Mouse (Mus musculus): ENCODE measurements around the gene Sema4g. TPM values are rescaled to one million over a fixed set of nuclear protein-coding genes. Genes with fewer than 3 reads are reported as not detected.

Gene Sema4g
- total RNA-seq, 2 experiments from 2014 or later, result 0.14 to 0.30 TPM

GRCm38 (mm10) chr19:45045651-45046050 lies 56.8 kb downstream of the Sema4g start, which contains the start of gene Pdzd7:
Gene Pdzd7 (minus strand): TSS chr19:45045717.
- no peak for DNase-seq
- intact Hi-C loops (cut with DNase I), result no loop called here

GRCm38 (mm10) chr19:45046523-45047321 lies 57.8 kb downstream of the Sema4g start:
- intact Hi-C loops (cut with DNase I), result no loop called here
- DNase-seq, result peak; percentile 80 to 83

- intact Hi-C loops (cut with DNase I), result no loop called here
- peak; percentile 94 to 96 for DNase-seq
These were observed 58.6 kb downstream of the Sema4g start, which contains the start of gene Sfxn3 for GRCm38 (mm10) chr19:45047417-45047934. Gene Sfxn3 (plus strand): TSS chr19:45047503.

GRCm38 (mm10) chr19:45047935-45048643 lies 59.2 kb downstream of the Sema4g start:
- peak; percentile 43 to 66 for DNase-seq
- intact Hi-C loops (cut with DNase I), result no loop called here

- no peak for DNase-seq
- intact Hi-C loops (cut with DNase I), result no loop called here
These were observed 59.9 kb downstream of the Sema4g start for GRCm38 (mm10) chr19:45048644-45049365.

- intact Hi-C loops (cut with DNase I), result no loop called here
- no peak for DNase-seq
These were observed 60.6 kb downstream of the Sema4g start for GRCm38 (mm10) chr19:45049523-45049922.

Other genes starting within 250 kb of the Sema4g start
- gene Pax2, start 233.1 kb upstream of the Sema4g start, total RNA-seq (2021), result not detected
- gene Slf2, start 58.0 kb upstream of the Sema4g start, total RNA-seq (2021), result 10 to 100 TPM; 21.4 to 23.3 TPM
- 10 to 100 TPM; 29.8 to 30.2 TPM for gene Twnk, start 16.6 kb downstream of the Sema4g start, total RNA-seq (2021)
- gene Mrpl43, start 17.3 kb downstream of the Sema4g start, total RNA-seq (2021), result 10 to 100 TPM; 48.6 to 52.3 TPM
- gene Lzts2, start 25.3 kb downstream of the Sema4g start, total RNA-seq (2021), result 10 to 100 TPM; 61.0 to 69.7 TPM
- under 1 TPM; 0.11 to 0.19 TPM for gene Pdzd7, start 56.6 kb downstream of the Sema4g start, total RNA-seq (2021)
- gene Sfxn3, start 58.4 kb downstream of the Sema4g start, total RNA-seq (2021), result 10 to 100 TPM; 11.6 to 14.2 TPM
- 1 to 10 TPM; 4.6 to 4.8 TPM for gene Kazald1, start 86.1 kb downstream of the Sema4g start, total RNA-seq (2021)
- gene Tlx1, start 161.6 kb downstream of the Sema4g start, total RNA-seq (2021), result not detected
- under 1 TPM in 1 of 2 experiments, not detected in 1; 0.11 TPM for gene Lbx1, start 246.7 kb downstream of the Sema4g start, total RNA-seq (2021)